9 mouse cellular contexts compared by ENCODE assay signal in the genomic region with DNA sequence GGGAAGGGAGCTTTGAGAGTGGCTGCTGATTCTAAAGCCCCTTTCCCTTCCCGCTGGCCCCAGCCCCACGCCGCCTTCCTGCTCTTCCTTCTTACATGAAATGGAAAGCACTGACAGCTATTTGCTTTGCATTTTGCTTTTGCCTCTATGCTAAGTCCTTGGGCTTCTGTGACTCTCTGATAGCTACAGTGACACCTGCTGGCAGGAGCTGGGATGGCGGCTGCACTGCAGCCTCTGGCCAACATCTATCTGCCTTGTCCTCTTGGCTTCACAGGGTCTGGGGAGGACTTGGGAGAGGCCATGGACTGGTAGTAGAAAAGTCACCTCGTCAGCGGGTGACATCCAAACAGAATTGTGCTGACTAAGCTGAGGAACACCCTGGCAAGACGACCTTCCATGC.
DNase-seq lines count a peak whose midpoint lies in the region; ATAC-seq and TF ChIP-seq lines count a peak whose summit lies in the region.
"Had no signal": no experiment of that assay in that cellular context is flagged by ENCODE, and none has a peak within 500 bp of the region (broad histone marks: within the 10 kb centered on the region; RNA-seq: fewer than 3 reads in every experiment).

No protein-coding gene starts in this region.

- 20% methylated on average over 7 of the region's 7 CpGs for WGBS in liver, embryonic 13.5 days (ENCODE audit: insufficient replicate concordance)
- 20% methylated on average over 7 of the region's 7 CpGs for WGBS in neural tube, embryonic 13.5 days
- 16% methylated on average over 7 of the region's 7 CpGs for WGBS in stomach, embryonic 16.5 days

- no peak overlapping the region for H3K9ac ChIP-seq in liver, embryonic 13.5 days
- H3K9ac ChIP-seq in neural tube, embryonic 13.5 days: no peak overlapping the region
- no peak overlapping the region for H3K9ac ChIP-seq in stomach, embryonic 16.5 days (ENCODE audit: low read length)
- H3K9ac ChIP-seq: heart, embryonic 13.5 days had no signal

- H3K27ac ChIP-seq in liver, embryonic 13.5 days: no peak overlapping the region
- no peak overlapping the region for H3K27ac ChIP-seq in neural tube, embryonic 13.5 days (replicated peaks)
- H3K27ac ChIP-seq in stomach, embryonic 16.5 days (ENCODE audit: low read length): no peak overlapping the region

- no peaks in the 10 kb centered on the region for H3K79me3 ChIP-seq in C2C12 (ENCODE audit: low read depth)

- peak; percentile 84 for DNase-seq in adrenal gland, adult 2 months
- peak; percentile 89 for DNase-seq in embryo, embryonic 10.5 days (ENCODE audit: low spot score)
- peak; percentile 70 to 93 for DNase-seq in heart, adult 18-20 months
- peak; percentile 80 for DNase-seq in kidney, postnatal 14 days
- DNase-seq in liver, embryonic 13.5 days: peak; percentile 60

- H3K4me2 ChIP-seq in liver, embryonic 13.5 days: no peak overlapping the region
- no peak overlapping the region for H3K4me2 ChIP-seq in neural tube, embryonic 13.5 days
- no peak overlapping the region for H3K4me2 ChIP-seq in stomach, embryonic 16.5 days (ENCODE audit: low read depth, low read length)
- H3K4me2 ChIP-seq: heart, embryonic 13.5 days had no signal

- no peak overlapping the region for H3K4me3 ChIP-seq in C2C12 (ENCODE audit: insufficient read depth, poor library complexity, severe bottlenecking)
- no peak overlapping the region for H3K4me3 ChIP-seq in liver, embryonic 13.5 days (replicated peaks)
- no peak overlapping the region for H3K4me3 ChIP-seq in neural tube, embryonic 13.5 days
- no peak overlapping the region for H3K4me3 ChIP-seq in stomach, embryonic 16.5 days (replicated peaks; ENCODE audit: low read length)
- H3K4me3 ChIP-seq: heart, embryonic 13.5 days had no signal

- H3ac ChIP-seq in C2C12 (ENCODE audit: control insufficient read depth, insufficient read length, low read depth): no peak overlapping the region

- H3K79me2 ChIP-seq in C2C12 (ENCODE audit: control insufficient read depth, insufficient read depth): no peaks in the 10 kb centered on the region

- H3K4me1 ChIP-seq in liver, embryonic 13.5 days (replicated peaks): no peaks in the 10 kb centered on the region
- 0 out of 2 replicates have a peak, but pooled peaks cover 7% of the 10 kb centered on the region for H3K4me1 ChIP-seq in neural tube, embryonic 13.5 days (replicated peaks)
- H3K4me1 ChIP-seq in stomach, embryonic 16.5 days (ENCODE audit: control insufficient read depth, insufficient read depth, low read length): no peaks in the 10 kb centered on the region

- H3K36me3 ChIP-seq in C2C12 (ENCODE audit: control insufficient read depth, insufficient read depth): peaks cover 17% of the 10 kb centered on the region
- H3K36me3 ChIP-seq in liver, embryonic 13.5 days: peaks cover 34% of the 10 kb centered on the region
- H3K36me3 ChIP-seq in neural tube, embryonic 13.5 days: peaks cover 76% of the 10 kb centered on the region
- 0 out of 2 replicates have a peak, but pooled peaks cover 6% of the 10 kb centered on the region for H3K36me3 ChIP-seq in stomach, embryonic 16.5 days (ENCODE audit: control insufficient read depth, insufficient read depth, low read length)

- H3K27me3 ChIP-seq in C2C12 (ENCODE audit: control insufficient read depth, insufficient read depth, insufficient read length): no peaks in the 10 kb centered on the region
- no peaks in the 10 kb centered on the region for H3K27me3 ChIP-seq in liver, embryonic 13.5 days
- no peaks in the 10 kb centered on the region for H3K27me3 ChIP-seq in neural tube, embryonic 13.5 days
- H3K27me3 ChIP-seq in stomach, embryonic 16.5 days (ENCODE audit: control insufficient read depth, insufficient read depth, low read length): no peaks in the 10 kb centered on the region
- H3K27me3 ChIP-seq: heart, embryonic 13.5 days had no signal

- peak; percentile 36; the same call in 1 of the 2 replicates for ATAC-seq in liver, embryonic 13.5 days (ENCODE audit: low read depth)
- ATAC-seq in neural tube, embryonic 13.5 days (ENCODE audit: low read depth): peak; percentile 66
- ATAC-seq in stomach, embryonic 16.5 days (ENCODE audit: insufficient read depth, low FRiP score): peak; percentile 37; the same call in 1 of the 2 replicates

- no peaks in the 10 kb centered on the region for H3K9me3 ChIP-seq in liver, embryonic 13.5 days (replicated peaks)
- H3K9me3 ChIP-seq in neural tube, embryonic 13.5 days: no peaks in the 10 kb centered on the region
- H3K9me3 ChIP-seq in stomach, embryonic 16.5 days (replicated peaks; ENCODE audit: control insufficient read depth, low read length): no peaks in the 10 kb centered on the region
- H3K9me3 ChIP-seq: heart, embryonic 13.5 days had no signal

- TF ChIP-seq CTCF in C2C12 (IDR thresholded peaks at IDR 0.05; ENCODE audit: control insufficient read depth, insufficient read depth, insufficient read length): peak; percentile 79

TF ChIP-seq in C2C12, 6 proteins besides CTCF, POLR2A, EP300 and RAD21:
- TF ChIP-seq FOSL1 (IDR thresholded peaks at IDR 0.05; ENCODE audit: insufficient read depth, low read length, poor library complexity, severe bottlenecking) (no peak), USF1 (IDR thresholded peaks at IDR 0.05; ENCODE audit: low read depth) (no peak), MYOG (IDR thresholded peaks at IDR 0.05; ENCODE audit: control insufficient read depth, extremely low read depth, insufficient read length) (no peak), CEBPB (IDR thresholded peaks at IDR 0.05; ENCODE audit: low read depth) (no peak), MYOD1 (IDR thresholded peaks at IDR 0.05; ENCODE audit: control insufficient read depth, insufficient read length, low read depth) (no peak), MAX (IDR thresholded peaks at IDR 0.05) (no peak)
